Mouse (Mus musculus) heart, adult 2 months (tissue): ENCODE data around the gene Ralgapa1. TPM values are rescaled to one million over a fixed set of nuclear protein-coding genes. Genes with fewer than 3 reads are reported as not detected.
A peak's percentile ranks its signal among the peaks of the same experiment; 100 is the strongest.

Source experiments
- DNase-seq, 2 experiments: peaks; one replicate each; pipeline ENCODE4 v3.0.0; 2021
- H3K27ac ChIP-seq: fragments of 200-600 bp; 2 replicates; pipeline ENCODE4 v1.8.1; 2022
- H3K27me3 ChIP-seq: fragments of 200-500 bp; 2 replicates; pipeline ENCODE4 v1.6.1; 2012; ENCODE audit warnings: mild to moderate bottlenecking, low read length, inconsistent platforms, mixed read lengths; ENCODE audit not compliant: control insufficient read depth, insufficient read depth
- H3K36me3 ChIP-seq: fragments of 200-500 bp; 2 replicates; pipeline ENCODE4 v1.6.1; 2012; ENCODE audit warnings: low read length, inconsistent platforms; ENCODE audit not compliant: control insufficient read depth, insufficient read depth
- H3K4me1 ChIP-seq: fragments of 200-500 bp; 2 replicates; pipeline ENCODE4 v1.6.1; 2011; ENCODE audit warnings: low read length; ENCODE audit not compliant: control insufficient read depth, insufficient read depth
- H3K4me3 ChIP-seq: fragments of 200-600 bp; 2 replicates; pipeline ENCODE4 v1.8.1; 2022
- H3K79me2 ChIP-seq: fragments of 200-500 bp; replicated peaks from 2 replicates; pipeline ENCODE4 v1.6.1; 2012; ENCODE audit warnings: mild to moderate bottlenecking, inconsistent platforms, low read length, moderate library complexity, mixed read lengths; ENCODE audit not compliant: control insufficient read depth, insufficient read depth
- H3K9ac ChIP-seq: fragments of 200-500 bp; 2 replicates; pipeline ENCODE4 v1.6.1; 2012; ENCODE audit warnings: low read depth, mild to moderate bottlenecking, control low read depth, inconsistent platforms, low read length, mixed read lengths
- CTCF ChIP-seq: fragments of 200-600 bp; IDR thresholded peaks from 2 replicates; pipeline ENCODE4 v1.8.1; 2022; ENCODE audit warnings: antibody characterized with exemption, mild to moderate bottlenecking, moderate library complexity
- EP300 ChIP-seq: fragments of 200-500 bp; IDR thresholded peaks from 2 replicates; pipeline ENCODE4 v1.6.1; 2011; ENCODE audit warnings: low read depth, low read length, control low read depth; ENCODE audit not compliant: insufficient read depth
- POLR2A ChIP-seq: fragments of 200-500 bp; IDR thresholded peaks from 2 replicates; pipeline ENCODE4 v1.6.1; 2011; ENCODE audit warnings: mild to moderate bottlenecking, low read depth, low read length, control low read depth; ENCODE audit not compliant: insufficient read depth
- WGBS: fragments of 180-500 bp; shearing (Covaris S2); methylation state at CpG from one replicate; pipeline ENCODE4 v1.1.7; 2018; 5-methylcytosine and 5-hydroxymethylcytosine counted together
- intact Hi-C: fragments of 180-260 bp; cut with DNase I; formaldehyde crosslinking; loops from one replicate; pipeline ENCODE4 v1.15.1; 2025
- polyA plus RNA-seq: library from polyadenylated mRNA; depleted of rRNA; stranded (reverse); fragments of >200 nt; gene quantifications from 2 replicates; pipeline ENCODE4 v1.2.3, GENCODE M21; 2012
- total RNA-seq, 2 experiments: library from RNA; stranded (reverse); gene quantifications; 2 replicates each; pipeline ENCODE4 v1.2.3; 2021

Gene Ralgapa1
- total and polyA plus RNA-seq, 3 experiments, result 38.8 to 57.0 (median 55.9) TPM

DNA sequence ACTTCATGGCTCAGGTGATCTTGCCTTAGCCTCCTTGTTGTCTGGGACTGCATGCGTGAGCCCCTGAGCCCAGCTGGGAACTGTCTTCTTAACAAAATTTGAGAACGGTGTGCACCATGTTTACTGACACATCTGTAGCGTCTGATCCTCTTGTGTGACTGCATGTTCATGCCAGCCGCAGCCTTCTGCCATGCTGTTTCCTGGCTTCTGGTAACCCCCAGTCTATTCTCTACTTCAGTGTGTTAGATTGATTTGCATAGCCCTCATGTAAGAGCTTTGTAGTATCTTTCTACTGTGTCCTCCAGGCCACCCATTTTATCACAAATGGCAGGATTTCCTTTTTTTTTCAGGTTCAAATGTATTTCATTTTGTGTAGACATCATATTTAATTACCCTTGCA lies 26.9 kb upstream of the Ralgapa1 start:
- 99% methylated on average over 4 of the region's 4 CpGs for WGBS
- DNase-seq, result no peak
- no peak for TF ChIP-seq CTCF
- TF ChIP-seq POLR2A, result no peak
- TF ChIP-seq EP300, result no peak
- no peak overlapping the region for H3K9ac ChIP-seq
- H3K27me3 ChIP-seq, result no peaks in the 10 kb centered on the region
- no peak overlapping the region for H3K27ac ChIP-seq
- no peaks in the 10 kb centered on the region for H3K4me1 ChIP-seq
- H3K79me2 ChIP-seq, result no peaks in the 10 kb centered on the region
- no peak overlapping the region for H3K4me3 ChIP-seq
- H3K36me3 ChIP-seq, result no peaks in the 10 kb centered on the region; the same call in 1 of the 2 replicates
- intact Hi-C loops, result no loop called here

DNA sequence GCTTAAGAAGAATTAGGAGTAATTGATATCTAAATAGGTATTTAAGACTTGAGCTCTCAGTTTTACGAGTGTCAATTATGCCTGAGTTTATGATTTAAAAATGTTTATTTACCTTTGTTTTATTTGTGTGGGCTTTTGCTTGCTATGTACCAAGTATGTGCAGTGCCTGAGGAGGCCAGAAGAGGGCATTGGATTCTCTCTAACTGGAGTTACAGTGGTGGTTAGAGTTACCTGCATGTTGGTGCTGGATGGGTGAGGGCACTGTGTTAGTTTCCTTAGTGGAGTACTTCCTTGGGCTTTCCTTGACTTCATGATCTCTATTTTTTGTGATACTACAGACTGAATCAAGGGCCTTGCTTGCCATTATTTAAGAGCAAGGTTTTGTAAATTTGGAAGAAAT lies 25.8 kb upstream of the Ralgapa1 start:
- H3K36me3 ChIP-seq, result no peaks in the 10 kb centered on the region
- intact Hi-C loops, result no loop called here

GRCm38 (mm10) chr12:55837495-55837894 lies 16.5 kb upstream of the Ralgapa1 start:
- H3K36me3 ChIP-seq, result no peaks in the 10 kb centered on the region
- H3K27me3 ChIP-seq, result no peaks in the 10 kb centered on the region
- no peak for DNase-seq
- 84% methylated on average over 3 of the region's 3 CpGs for WGBS
- H3K4me3 ChIP-seq, result no peak overlapping the region; the same call in 1 of the 2 replicates
- no peak for TF ChIP-seq POLR2A
- no peak for TF ChIP-seq EP300
- TF ChIP-seq CTCF, result no peak
- H3K79me2 ChIP-seq, result no peaks in the 10 kb centered on the region
- no peak overlapping the region for H3K9ac ChIP-seq
- no peaks in the 10 kb centered on the region; the same call in 1 of the 2 replicates for H3K4me1 ChIP-seq
- intact Hi-C loops, result loop anchor here (10.0 kb wide), 1 partner anchor 533 kb away; the partner anchor contains the start of gene Ppp2r3c
- H3K27ac ChIP-seq, result no peak overlapping the region

More for the DNA sequence above, 25.8 kb upstream of the Ralgapa1 start:
- Histone ChIP-seq H3K79me2 (no peaks in the 10 kb centered on the region), H3K4me1 (no peaks in the 10 kb centered on the region), H3K4me3 (no peak overlapping the region), H3K27me3 (no peaks in the 10 kb centered on the region), H3K9ac (no peak overlapping the region), H3K27ac (no peak overlapping the region)
- TF ChIP-seq CTCF (peak; percentile 60), EP300 (no peak)
- DNase-seq, result no peak
- WGBS, result 89% methylated on average over 1 of the region's 1 CpGs

DNA sequence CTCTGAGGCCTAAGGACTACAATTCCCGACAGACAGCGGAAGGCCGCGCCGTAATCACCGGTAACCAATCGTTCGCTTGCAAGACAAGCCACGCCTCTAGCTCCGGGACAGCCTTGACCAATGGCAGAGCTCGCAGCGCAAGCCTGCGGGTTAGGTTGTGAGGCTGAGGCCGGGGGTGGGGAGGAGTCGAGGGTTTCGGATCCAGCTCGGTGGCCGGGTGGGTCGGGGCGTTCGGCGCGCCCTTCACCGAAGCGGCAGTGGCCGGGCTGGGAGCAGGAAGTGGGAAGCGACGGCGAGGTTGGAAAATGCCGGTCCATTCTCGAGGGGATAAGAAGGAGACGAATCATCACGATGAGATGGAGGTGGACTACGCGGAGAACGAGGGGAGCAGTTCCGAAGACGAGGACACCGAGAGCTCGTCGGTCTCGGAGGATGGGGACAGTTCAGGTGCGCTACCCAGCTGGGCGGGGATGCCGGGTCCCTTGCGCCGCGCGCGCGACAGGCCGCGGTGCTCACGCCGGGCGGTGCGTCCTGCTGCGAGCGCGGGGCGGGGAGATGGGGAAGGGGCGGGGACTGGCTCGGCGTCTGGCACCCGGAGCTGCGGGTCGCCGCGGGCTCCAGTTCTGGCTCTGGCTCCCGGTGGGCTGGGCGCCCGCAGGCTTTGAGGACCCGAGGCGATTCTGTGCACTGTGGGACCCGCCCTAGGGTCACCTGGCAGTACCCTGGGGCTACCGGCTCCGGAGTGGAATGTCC lies 15.4 kb upstream of the Ralgapa1 start, which contains the start of gene Brms1l:
Gene Brms1l (plus strand): TSS at position 126 of the 753 bp plus-strand sequence.
- intact Hi-C loops, result loop anchor here (10.0 kb wide), 1 partner anchor 532 kb away; the partner anchor contains the start of gene Ppp2r3c
- TF ChIP-seq CTCF (no peak), POLR2A (peak; percentile 73), EP300 (peak; percentile 60; the same call in 1 of the 2 replicates)

DNA sequence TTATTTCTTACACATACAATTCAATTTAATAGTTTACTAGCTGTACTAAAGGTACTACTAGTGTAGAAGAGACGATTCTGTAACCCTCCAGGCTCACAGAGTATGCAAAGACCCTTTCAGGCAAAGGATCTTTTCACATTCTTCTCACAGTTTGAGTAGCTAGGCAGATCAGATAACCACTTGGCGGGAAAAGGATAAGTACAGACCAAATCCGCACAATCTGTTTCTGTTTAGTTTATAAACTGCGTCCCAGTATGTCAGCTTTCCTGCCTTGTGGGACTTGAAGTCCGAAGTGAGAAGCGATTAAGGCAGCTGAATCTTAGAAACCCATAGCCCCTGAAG lies 14.9 kb upstream of the Ralgapa1 start:
- Histone ChIP-seq H3K27ac (peak overlapping the region; percentile 86), H3K36me3 (no peaks in the 10 kb centered on the region), H3K79me2 (no peaks in the 10 kb centered on the region), H3K4me3 (peak overlapping the region; percentile 88), H3K9ac (peak overlapping the region; percentile 41), H3K27me3 (no peaks in the 10 kb centered on the region), H3K4me1 (no peaks in the 10 kb centered on the region; the same call in 1 of the 2 replicates)
- DNase-seq, result no peak
- TF ChIP-seq EP300 (no peak), POLR2A (no peak), CTCF (no peak)
- intact Hi-C loops, result loop anchor here (2.0 to 10.0 kb wide), 2 partner anchors 15 to 531 kb away; partner anchors contain the start of genes Ppp2r3c and Ralgapa1
- 0% methylated on average over 6 of the region's 6 CpGs for WGBS

More for the DNA sequence above, 15.4 kb upstream of the Ralgapa1 start, which contains the start of gene Brms1l:
- no peaks in the 10 kb centered on the region for H3K36me3 ChIP-seq
- H3K27me3 ChIP-seq, result no peaks in the 10 kb centered on the region
- H3K79me2 ChIP-seq, result no peaks in the 10 kb centered on the region
- under 1% methylated on average over 77 of the region's 77 CpGs for WGBS
- H3K4me1 ChIP-seq, result no peaks in the 10 kb centered on the region; the same call in 1 of the 2 replicates
- H3K27ac ChIP-seq, result peak within 1 kb of the TSS; percentile 86
- DNase-seq, result peak; percentile 91 to 97
- peak within 1 kb of the TSS; percentile 84 for H3K9ac ChIP-seq
- H3K4me3 ChIP-seq, result peak within 1 kb of the TSS; percentile 88

GRCm38 (mm10) chr12:55834891-55835290 lies 13.9 kb upstream of the Ralgapa1 start:
- Histone ChIP-seq H3K9ac (no peak overlapping the region), H3K27ac (no peak overlapping the region), H3K79me2 (no peaks in the 10 kb centered on the region), H3K36me3 (no peaks in the 10 kb centered on the region), H3K4me1 (no peaks in the 10 kb centered on the region; the same call in 1 of the 2 replicates), H3K4me3 (no peak overlapping the region), H3K27me3 (no peaks in the 10 kb centered on the region)
- no peak for DNase-seq
- TF ChIP-seq POLR2A, result no peak
- no peak for TF ChIP-seq CTCF
- TF ChIP-seq EP300, result no peak
- intact Hi-C loops, result loop anchor here (2.0 to 10.0 kb wide), 3 partner anchors 14 to 530 kb away; partner anchors contain the start of genes Ppp2r3c and Ralgapa1
- 81% methylated on average over 8 of the region's 8 CpGs for WGBS
